Mouse (Mus musculus): ENCODE data around the gene Bcas3. TPM values are rescaled to one million over a fixed set of nuclear protein-coding genes. Genes with fewer than 3 reads are reported as not detected.

The Bcas3 gene
- polyA plus RNA-seq, 1 experiment from 2014 or later, result 31.5 TPM

- TF ChIP-seq CTCF (IDR thresholded peaks at IDR 0.05; ENCODE audit: low read depth), result no peak
- Histone ChIP-seq H3K36me3 (ENCODE audit: insufficient read depth, low read length) (peaks cover 22% of the 10 kb centered on the region; the same call in 1 of the 2 replicates), H3K4me3 (replicated peaks; ENCODE audit: low read depth, low read length) (peak overlapping the region; percentile 65), H3K4me1 (replicated peaks; ENCODE audit: insufficient read depth, low read length) (peaks cover 23% of the 10 kb centered on the region), H3K27me3 (ENCODE audit: insufficient read depth, low read length) (0 out of 2 replicates have a peak, but pooled peaks cover 3% of the 10 kb centered on the region), H3K9ac (ENCODE audit: low read depth, low read length) (peak overlapping the region; percentile 85), H3K4me2 (ENCODE audit: low read length) (peak overlapping the region; percentile 72), H3K27ac (peak overlapping the region; percentile 96), H3K9me3 (replicated peaks; ENCODE audit: low read length) (no peaks in the 10 kb centered on the region)
- DNase-seq (ENCODE audit: low spot score) (peak; percentile 50), ATAC-seq (replicated peaks; ENCODE audit: low FRiP score, low read depth) (no peak)
- WGBS, result 6% methylated on average over 11 of the region's 11 CpGs
Measured at GRCm38 (mm10) chr11:85833761-85834385, 480.9 kb downstream of the Bcas3 start.

GRCm38 (mm10) chr11:85834386-85834931 lies 481.5 kb downstream of the Bcas3 start:
- ATAC-seq (replicated peaks; ENCODE audit: low FRiP score, low read depth), result no peak
- TF ChIP-seq CTCF (IDR thresholded peaks at IDR 0.05; ENCODE audit: low read depth), result no peak
- DNase-seq (ENCODE audit: low spot score), result no peak
- Histone ChIP-seq H3K9me3 (replicated peaks; ENCODE audit: low read length) (no peaks in the 10 kb centered on the region), H3K27ac (peak overlapping the region; percentile 96), H3K4me1 (replicated peaks; ENCODE audit: insufficient read depth, low read length) (peaks cover 18% of the 10 kb centered on the region), H3K4me3 (replicated peaks; ENCODE audit: low read depth, low read length) (peak overlapping the region; percentile 65), H3K9ac (ENCODE audit: low read depth, low read length) (peak overlapping the region; percentile 85), H3K36me3 (ENCODE audit: insufficient read depth, low read length) (peaks cover 22% of the 10 kb centered on the region; the same call in 1 of the 2 replicates), H3K27me3 (ENCODE audit: insufficient read depth, low read length) (no peaks in the 10 kb centered on the region), H3K4me2 (ENCODE audit: low read length) (peak overlapping the region; percentile 72)
- WGBS, result 14% methylated on average over 17 of the region's 17 CpGs

GRCm38 (mm10) chr11:85835001-85835752 lies 482.2 kb downstream of the Bcas3 start:
- H3K4me3 ChIP-seq (replicated peaks; ENCODE audit: low read depth, low read length), result peak overlapping the region; percentile 65
- no peaks in the 10 kb centered on the region for H3K9me3 ChIP-seq (replicated peaks; ENCODE audit: low read length)
- ATAC-seq (replicated peaks; ENCODE audit: low FRiP score, low read depth), result no peak
- no peak for TF ChIP-seq CTCF (IDR thresholded peaks at IDR 0.05; ENCODE audit: low read depth)
- H3K27me3 ChIP-seq (ENCODE audit: insufficient read depth, low read length), result no peaks in the 10 kb centered on the region
- WGBS, result 20% methylated on average over 9 of the region's 9 CpGs
- H3K9ac ChIP-seq (ENCODE audit: low read depth, low read length), result peak overlapping the region; percentile 85
- H3K36me3 ChIP-seq (ENCODE audit: insufficient read depth, low read length), result peaks cover 23% of the 10 kb centered on the region; the same call in 1 of the 2 replicates
- H3K27ac ChIP-seq, result peak overlapping the region; percentile 96
- peaks cover 10% of the 10 kb centered on the region for H3K4me1 ChIP-seq (replicated peaks; ENCODE audit: insufficient read depth, low read length)
- H3K4me2 ChIP-seq (ENCODE audit: low read length), result peak overlapping the region; percentile 72
- no peak for DNase-seq (ENCODE audit: low spot score)

GRCm38 (mm10) chr11:85835753-85836522 lies 483.0 kb downstream of the Bcas3 start:
- H3K36me3 ChIP-seq (ENCODE audit: insufficient read depth, low read length), result peaks cover 31% of the 10 kb centered on the region; the same call in 1 of the 2 replicates
- H3K9me3 ChIP-seq (replicated peaks; ENCODE audit: low read length), result no peaks in the 10 kb centered on the region
- peak overlapping the region; percentile 85 for H3K9ac ChIP-seq (ENCODE audit: low read depth, low read length)
- peak overlapping the region; percentile 96 for H3K27ac ChIP-seq
- peaks cover 4% of the 10 kb centered on the region; the same call in 1 of the 2 replicates for H3K4me1 ChIP-seq (replicated peaks; ENCODE audit: insufficient read depth, low read length)
- TF ChIP-seq CTCF (IDR thresholded peaks at IDR 0.05; ENCODE audit: low read depth), result no peak
- DNase-seq (ENCODE audit: low spot score) (peak; percentile 60), ATAC-seq (replicated peaks; ENCODE audit: low FRiP score, low read depth) (no peak)
- peak overlapping the region; percentile 72 for H3K4me2 ChIP-seq (ENCODE audit: low read length)
- H3K27me3 ChIP-seq (ENCODE audit: insufficient read depth, low read length), result no peaks in the 10 kb centered on the region
- H3K4me3 ChIP-seq (replicated peaks; ENCODE audit: low read depth, low read length), result peak overlapping the region; percentile 65
- 12% methylated on average over 16 of the region's 16 CpGs for WGBS

GRCm38 (mm10) chr11:85836523-85837290 lies 483.7 kb downstream of the Bcas3 start:
- Histone ChIP-seq H3K36me3 (ENCODE audit: insufficient read depth, low read length) (peaks cover 31% of the 10 kb centered on the region; the same call in 1 of the 2 replicates), H3K4me2 (ENCODE audit: low read length) (peak overlapping the region; percentile 72), H3K27ac (peak overlapping the region; percentile 96), H3K4me3 (replicated peaks; ENCODE audit: low read depth, low read length) (peak overlapping the region; percentile 65), H3K9ac (ENCODE audit: low read depth, low read length) (peak overlapping the region; percentile 85), H3K4me1 (replicated peaks; ENCODE audit: insufficient read depth, low read length) (peaks cover 4% of the 10 kb centered on the region; the same call in 1 of the 2 replicates), H3K27me3 (ENCODE audit: insufficient read depth, low read length) (no peaks in the 10 kb centered on the region), H3K9me3 (replicated peaks; ENCODE audit: low read length) (no peaks in the 10 kb centered on the region)
- ATAC-seq (replicated peaks; ENCODE audit: low FRiP score, low read depth), result no peak
- no peak for TF ChIP-seq CTCF (IDR thresholded peaks at IDR 0.05; ENCODE audit: low read depth)
- no peak for DNase-seq (ENCODE audit: low spot score)
- WGBS, result 10% methylated on average over 32 of the region's 32 CpGs
